Mouse (Mus musculus) heart, postnatal 0 days (tissue): ENCODE data around the gene Scn8a.

Experiments used
- CTCF ChIP-seq: IDR thresholded peaks from 2 replicates; pipeline ENCODE4 v1.5.1; 2016; ENCODE audit warnings: antibody characterized with exemption, control low read depth, low read depth
- EP300 ChIP-seq: IDR thresholded peaks from 2 replicates; pipeline ENCODE4 v1.6.1; 2016; ENCODE audit warnings: antibody characterized with exemption, low read depth

DNA sequence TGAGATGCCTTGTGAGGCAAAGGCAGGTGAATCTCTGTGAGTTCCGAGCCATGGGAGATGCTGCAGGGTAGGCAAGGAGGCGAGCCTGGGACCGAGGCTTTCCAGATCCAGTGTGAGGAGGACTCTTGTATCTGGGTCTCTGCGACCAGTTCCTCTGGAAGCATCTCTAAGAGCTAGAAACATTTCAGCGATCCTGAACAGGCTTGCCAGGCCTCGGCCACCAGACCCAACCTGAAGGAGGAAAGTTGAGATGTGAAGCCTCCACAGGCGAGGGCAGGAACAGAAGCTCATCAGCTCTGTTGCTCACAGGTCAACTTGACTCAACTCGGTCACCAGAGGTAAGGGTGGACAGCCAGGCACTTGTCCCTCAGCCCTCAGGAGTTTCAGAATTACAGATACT, 221.9 kb downstream of the Scn8a start:
- TF ChIP-seq CTCF: no peak
- TF ChIP-seq EP300: no peak
